Mouse (Mus musculus) heart, adult 2 months (tissue): ENCODE data around the gene Pgm5.

Source experiments
- CTCF ChIP-seq: fragments of 200-600 bp; IDR thresholded peaks from 2 replicates; pipeline ENCODE4 v1.8.1; 2022; ENCODE audit warnings: antibody characterized with exemption, mild to moderate bottlenecking, moderate library complexity
- POLR2A ChIP-seq: fragments of 200-500 bp; IDR thresholded peaks from 2 replicates; pipeline ENCODE4 v1.6.1; 2011; ENCODE audit warnings: mild to moderate bottlenecking, low read depth, low read length, control low read depth; ENCODE audit not compliant: insufficient read depth

- peak; percentile 27 for TF ChIP-seq CTCF
- no peak for TF ChIP-seq POLR2A
Observed at GRCm38 (mm10) chr19:24701716-24702115, 159.9 kb downstream of the Pgm5 start.
